Mouse (Mus musculus): ENCODE measurements around the gene Cebpa.

Cebpa gene

DNA sequence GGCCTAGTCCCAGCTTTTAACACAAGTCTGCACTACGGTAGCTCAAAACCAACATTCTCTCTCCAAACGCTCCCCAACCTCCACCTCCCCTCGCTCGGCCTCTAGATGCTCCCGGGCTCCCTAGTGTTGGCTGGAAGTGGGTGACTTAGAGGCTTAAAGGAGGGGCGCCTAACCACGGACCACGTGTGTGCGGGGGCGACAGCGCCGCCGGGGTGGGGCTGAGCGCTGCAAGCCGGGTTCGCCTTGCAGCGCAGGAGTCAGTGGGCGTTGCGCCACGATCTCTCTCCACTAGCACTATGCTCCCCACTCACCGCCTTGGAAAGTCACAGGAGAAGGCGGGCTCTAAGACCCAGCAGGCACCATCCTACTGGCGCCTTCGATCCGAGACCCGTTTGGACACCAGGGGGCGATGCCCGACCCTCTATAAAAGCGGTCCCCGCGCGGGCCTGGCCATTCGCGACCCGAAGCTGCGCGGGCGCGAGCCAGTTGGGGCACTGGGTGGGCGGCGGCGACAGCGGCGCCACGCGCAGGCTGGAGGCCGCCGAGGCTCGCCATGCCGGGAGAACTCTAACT is at the start of gene Cebpa:
TSS of gene Cebpa (plus strand) at position 453 of the 573 bp plus-strand sequence.
- DNase-seq (ENCODE audit: low spot score in 2 of 2), result peak; percentile 81 to 90

DNA sequence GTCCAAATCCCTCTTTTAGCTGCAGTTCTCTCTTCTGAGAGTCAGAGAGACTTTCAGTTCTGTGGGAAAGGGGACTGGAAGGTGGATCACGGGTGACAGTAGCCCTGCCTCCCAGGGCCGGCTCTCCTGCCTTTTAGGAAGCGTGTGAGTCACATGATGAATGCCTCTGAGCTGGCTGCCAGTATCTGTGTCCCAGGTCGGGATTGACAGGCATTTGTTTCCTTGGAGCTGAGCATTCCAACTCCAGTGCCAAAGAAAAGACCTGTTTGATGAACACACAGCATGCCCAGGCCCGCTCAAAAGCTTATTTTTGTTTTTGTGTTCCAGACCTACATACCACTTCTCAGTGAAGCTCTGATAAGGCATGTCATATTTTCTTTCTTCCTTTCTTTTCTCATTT is 42.4 kb upstream of the Cebpa start:
- DNase-seq (ENCODE audit: low spot score in 2 of 2), result no peak

DNA sequence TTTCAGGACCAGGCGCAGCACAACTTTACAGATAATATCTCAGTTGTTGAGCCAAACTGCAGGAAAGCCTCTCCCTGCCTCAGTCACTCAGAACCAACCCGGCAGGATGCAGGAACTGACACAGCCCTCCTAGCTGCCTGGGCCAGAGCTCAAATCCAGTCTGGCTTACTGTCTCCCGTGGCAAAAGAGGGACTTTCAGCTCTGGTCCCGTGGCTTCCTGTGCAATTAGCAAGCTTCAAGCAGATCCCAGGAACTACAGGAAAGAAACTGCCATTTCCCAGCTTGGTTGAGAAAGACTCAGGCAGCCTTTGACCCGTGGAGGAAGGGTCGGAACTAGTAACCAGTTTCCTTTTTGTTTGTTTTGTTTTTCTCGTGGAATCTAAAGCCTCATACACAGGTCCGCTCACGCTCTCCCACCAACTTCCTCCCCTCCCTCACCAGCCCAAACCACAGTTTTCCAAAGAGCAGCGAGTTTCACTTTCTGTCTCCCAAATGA is 38.2 kb upstream of the Cebpa start:
- DNase-seq (ENCODE audit: low spot score in 2 of 2), result no peak

DNA sequence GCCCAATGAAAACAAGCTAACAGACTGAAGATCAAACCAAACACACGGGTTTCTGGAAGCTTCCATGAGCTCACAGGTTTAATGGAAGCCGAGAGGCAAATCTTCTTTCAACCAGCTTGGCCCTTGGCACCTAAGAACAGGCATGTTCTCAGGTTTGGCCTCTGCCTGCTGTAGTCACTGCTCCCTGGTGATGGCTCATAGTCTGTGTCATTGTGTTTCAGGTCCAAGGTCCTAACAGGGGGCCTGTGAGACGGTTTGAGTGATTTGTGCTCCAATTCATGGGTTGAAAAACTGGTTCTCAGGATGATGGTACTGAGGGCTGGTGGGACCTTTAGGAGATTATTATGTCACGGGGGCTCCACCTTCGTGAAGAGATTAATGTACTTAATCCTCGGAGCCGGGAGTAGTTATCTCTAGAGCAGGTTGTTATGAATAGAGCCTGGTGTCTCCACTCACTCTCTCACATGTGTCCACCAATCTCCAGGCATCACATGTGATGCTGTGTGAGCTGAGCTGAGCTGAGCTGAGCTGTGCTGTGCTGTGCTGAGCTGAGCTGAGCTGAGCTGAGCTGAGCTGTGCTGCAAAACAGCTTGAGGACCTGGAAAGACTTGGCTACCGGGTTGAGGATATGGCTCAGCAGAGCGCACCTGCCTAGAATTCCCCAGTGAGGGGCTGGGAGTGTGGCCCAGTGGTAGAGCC is 37.5 kb upstream of the Cebpa start:
- no peak for DNase-seq (ENCODE audit: low spot score in 2 of 2)

DNA sequence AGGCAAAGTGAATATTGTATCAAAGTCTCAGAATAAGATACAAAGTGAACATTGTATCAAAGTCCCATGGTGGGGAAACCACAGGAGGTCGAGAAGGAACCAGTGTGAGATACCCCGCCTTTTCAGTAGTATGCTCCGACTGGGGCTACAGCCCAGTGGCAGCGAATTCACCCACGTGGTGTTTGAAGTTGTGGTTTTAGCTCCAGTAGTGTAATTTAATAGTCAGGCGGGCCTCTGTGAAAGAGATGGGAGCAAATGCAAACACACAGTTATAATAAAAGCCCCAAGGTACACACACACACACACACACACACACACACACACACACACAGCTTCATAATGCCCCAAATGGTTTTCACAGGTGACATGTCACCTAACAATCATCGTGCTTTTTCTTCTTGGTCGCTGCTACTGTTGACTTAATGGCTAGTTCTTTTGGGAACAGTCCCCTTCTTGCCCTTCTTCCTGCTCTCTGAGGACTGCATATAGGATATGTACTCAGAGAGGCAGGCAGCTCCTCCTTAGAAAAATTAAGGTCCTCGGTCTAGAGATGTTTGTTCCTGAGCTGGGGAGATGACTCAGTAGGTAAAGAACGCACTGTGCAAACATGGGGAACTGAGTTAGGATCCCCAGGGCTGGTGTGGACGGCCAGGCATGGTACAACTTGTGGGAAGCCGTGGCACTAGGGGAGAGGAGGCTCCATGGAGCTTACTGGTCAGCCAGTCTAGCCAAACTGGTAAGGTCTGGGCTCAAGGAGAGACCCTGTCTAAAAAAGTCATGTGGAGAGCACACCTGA is 34.3 kb upstream of the Cebpa start:
- no peak for DNase-seq (ENCODE audit: low spot score in 2 of 2)

DNA sequence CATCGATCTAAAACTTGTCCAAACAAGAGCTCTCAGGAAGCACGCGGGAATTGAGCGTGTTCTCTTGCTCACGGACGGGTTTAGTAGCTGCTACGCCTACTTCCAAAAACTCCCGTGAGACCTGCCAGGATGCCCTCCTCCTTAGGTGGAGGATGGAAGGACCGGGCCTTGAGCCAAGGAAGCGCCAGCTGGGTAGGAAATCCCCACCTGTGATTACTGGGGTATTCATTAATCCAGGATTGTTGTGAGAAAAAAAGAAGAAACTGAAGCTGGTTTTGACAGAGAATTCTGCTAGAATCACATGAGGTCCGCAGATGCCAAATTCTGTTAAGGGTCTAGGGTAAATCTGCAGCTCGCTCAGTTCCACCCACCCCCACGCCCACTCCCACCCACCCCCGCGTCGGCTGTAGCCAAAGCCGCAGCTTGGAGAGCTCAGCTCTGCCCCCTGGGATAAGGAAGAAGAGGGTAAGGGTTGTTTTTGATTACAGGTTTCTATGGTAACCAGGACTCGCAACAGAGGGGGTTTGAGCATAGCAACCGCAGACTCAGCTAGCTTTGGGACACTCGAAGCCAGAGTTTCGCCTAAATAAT is 32.7 kb upstream of the Cebpa start:
- DNase-seq (ENCODE audit: low spot score in 2 of 2), result no peak

DNA sequence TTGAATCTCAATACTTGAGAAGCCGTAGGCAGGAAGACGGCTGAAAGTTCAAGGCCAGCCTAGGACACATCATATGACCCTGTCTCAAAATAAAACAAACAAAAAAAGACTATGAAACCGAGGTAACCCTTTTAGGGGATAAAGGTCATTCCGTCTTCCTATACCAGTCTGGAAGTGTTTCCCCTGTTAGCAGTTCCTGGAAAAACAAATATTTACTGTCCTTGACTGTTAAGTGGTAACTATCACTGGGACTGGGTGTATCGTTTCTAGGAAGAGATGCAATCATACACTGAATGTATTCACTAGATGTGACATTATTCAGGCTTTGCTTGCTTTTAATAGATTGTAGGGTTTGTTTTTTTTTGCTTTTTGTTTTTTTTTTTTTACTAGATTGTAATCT is 28.5 kb upstream of the Cebpa start:
- no peak for DNase-seq (ENCODE audit: low spot score in 2 of 2)

DNA sequence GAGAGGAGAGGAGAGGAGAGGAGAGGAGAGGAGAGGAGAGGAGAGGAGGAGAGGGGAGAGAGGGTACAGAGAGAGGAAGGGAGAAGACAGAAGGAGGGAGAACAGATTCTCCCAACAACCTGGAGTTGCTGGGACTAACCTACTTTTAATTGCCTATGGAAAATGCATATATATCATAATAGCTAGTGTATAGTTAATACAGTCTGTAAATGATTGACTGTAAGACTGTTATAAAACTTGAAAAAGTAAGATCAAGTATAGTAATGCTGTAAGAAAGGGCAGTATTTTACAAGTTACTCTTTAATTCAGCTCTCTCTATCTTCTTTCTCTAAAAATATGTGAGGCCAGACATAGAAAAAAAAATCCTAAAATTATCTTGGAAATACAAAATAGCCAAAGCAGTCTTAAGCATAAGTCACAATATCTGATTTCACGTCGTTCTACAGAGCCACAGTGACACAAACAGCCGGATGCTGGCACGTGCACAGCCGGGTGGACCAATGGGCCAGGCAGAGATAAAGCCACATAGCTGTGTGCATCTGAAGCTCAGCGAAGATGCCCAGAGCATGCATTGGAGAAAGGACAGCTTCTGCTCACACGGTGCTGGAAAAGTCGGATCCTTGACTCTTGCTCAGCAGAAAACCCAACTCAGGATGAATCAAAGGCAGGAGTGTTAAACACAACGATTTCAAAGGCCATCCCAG is 24.0 kb upstream of the Cebpa start:
- no peak for DNase-seq (ENCODE audit: low spot score in 2 of 2)

DNA sequence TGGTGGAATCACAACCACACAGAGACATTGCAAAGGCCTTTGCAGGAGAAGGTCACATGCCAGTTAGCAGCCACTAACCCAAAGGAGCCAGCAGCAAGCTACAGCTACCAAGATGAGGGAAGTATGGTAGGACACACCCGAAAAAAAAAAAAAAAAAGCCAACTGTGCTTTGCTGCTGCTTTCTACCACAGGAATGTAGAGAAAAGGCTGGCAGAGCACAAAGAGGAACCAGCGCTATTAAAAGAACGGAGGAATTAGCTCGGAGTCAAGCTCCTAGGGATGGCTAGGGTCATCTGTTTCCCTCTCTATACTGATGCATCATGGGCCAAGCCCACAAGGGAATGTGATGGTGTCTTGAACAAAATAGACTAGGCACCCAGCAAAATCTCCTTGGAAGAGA is 20.3 kb upstream of the Cebpa start:
- DNase-seq (ENCODE audit: low spot score in 2 of 2), result no peak

DNA sequence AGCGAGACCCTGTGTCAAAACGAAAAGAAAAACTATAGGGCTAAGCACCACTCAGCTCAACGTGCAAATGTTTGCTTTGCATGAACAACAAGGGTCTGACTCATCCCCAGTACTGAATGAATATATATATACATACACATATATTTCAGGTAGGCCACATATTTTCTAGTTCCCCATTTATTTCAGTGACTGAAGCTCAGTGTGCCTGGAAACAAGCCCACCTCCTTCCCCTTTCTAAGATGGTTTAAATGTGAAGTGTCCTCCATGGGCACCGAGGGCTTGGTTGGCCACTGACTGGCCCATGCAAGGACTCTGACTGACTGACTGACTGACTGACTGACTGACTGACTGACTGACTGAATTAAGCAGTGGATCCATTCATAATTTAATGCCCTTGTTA is 19.6 kb upstream of the Cebpa start:
- no peak for DNase-seq (ENCODE audit: low spot score in 2 of 2)

DNA sequence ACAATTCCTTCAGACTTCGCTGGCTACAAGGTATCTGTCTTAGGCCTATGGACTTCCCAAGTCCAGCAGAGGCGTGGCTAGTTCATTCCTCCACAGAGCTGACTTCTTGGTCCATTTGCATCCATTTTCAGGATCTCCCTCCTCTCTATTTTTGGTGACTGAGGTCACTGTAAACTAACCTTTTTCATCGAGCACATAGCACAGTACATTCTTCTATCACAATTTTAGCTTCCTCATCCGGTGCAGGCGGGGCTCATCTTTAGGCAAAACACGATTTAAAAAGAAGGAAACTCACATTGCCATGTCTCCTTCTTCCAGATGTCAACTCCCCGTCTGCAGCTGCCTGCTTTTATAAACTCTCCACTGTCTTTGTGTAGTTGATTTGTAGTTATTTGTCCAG is 12.5 kb upstream of the Cebpa start:
- no peak for DNase-seq (ENCODE audit: low spot score in 2 of 2)

DNA sequence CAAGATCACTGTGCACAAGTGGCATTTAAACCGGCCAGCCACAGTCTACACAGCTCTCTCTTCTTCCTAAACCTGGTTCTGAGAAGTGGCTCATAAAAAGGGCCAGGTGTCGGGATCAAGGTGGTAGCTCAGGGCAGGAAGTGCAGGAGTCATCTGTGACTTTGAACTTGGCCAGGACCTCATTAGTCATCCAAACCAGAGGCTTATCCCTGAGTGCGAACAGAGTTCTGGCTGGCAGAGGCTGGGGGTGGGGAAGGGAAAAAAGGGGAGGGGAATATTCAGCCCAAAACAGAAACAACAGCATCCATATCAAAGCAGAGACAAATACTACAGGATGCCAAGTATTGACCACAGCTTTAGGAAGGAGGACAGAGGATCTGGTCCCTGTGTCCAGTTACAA is 11.5 kb upstream of the Cebpa start:
- DNase-seq (ENCODE audit: low spot score in 2 of 2), result no peak

DNA sequence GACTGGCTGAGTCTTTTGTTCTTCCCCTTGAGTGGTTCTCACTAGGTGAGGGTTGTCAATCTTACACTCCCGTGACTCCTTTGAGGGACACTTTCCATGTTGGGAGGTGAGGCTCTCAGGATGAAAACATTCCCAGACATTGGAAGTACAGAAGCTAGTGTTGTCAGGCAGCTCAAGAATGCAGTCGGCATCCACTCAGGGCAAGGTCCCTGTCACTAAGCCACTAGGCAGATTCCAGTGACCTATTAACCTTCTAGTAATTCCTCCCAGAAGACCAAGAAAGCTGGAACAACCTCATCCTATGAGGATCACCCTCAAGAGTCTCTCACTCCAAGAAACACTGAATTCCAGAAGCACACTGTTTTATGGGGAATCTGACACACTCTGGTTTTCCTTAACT is 11.0 kb upstream of the Cebpa start:
- no peak for DNase-seq (ENCODE audit: low spot score in 2 of 2)

DNA sequence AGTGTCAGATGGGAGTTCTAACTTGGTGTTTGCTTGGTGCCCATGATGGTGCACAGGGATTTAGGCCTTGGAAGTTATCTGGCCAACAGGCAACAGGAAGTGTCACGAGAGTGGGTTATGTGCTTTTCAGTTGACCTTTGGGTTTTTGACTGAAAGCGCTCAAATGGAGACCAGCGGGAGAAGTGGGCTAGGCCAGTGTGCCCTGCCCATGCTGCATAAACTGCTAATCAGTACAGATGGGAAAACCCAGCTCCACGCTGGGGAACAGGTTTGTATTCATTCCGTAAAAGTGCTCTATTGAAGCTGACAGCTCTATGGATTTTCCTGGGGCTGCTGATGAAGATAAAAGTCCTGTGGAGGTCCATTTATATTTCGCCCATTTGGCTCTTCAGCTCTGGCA is 10.4 kb upstream of the Cebpa start:
- DNase-seq (ENCODE audit: low spot score in 2 of 2), result no peak

DNA sequence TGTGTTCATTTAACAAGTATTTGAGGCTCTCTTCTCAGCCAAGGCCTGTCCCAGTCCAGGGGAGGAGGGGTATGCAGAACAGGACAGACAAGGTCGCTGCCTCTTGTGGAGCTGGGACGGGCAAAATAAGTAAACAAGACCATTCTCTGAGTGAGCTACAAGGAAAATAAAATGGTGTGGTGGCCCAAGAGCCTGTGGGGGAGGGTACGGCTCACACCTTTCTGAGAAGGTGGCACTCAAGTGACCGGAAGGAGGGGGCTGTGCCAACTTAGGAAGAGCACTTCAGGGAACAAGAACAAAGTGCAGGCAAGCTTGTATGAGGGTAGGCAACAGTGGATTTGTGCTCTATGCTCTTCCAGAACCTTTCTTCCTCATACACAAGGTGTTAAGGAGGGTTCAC is 6.0 kb upstream of the Cebpa start:
- no peak for DNase-seq (ENCODE audit: low spot score in 2 of 2)

DNA sequence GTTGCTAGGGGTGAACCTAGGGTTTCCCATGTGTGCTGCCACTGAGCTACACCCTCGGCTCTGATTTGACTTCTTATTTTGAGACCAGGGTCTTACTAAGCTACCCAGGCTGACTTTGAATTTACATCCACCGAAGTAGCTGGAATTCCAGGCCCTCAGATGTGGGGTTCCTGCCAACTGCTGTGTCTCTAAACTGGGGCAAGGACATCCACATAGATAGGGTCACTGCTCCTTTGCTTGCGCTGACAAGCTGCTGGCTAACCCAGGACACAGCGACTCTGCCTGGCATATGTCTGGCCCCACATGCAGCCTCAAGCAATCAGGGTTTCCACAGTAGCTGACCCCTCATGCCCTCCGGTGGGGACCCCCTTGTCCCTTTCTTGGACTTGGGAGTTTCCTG is 5.4 kb upstream of the Cebpa start:
- no peak for DNase-seq (ENCODE audit: low spot score in 2 of 2)

DNA sequence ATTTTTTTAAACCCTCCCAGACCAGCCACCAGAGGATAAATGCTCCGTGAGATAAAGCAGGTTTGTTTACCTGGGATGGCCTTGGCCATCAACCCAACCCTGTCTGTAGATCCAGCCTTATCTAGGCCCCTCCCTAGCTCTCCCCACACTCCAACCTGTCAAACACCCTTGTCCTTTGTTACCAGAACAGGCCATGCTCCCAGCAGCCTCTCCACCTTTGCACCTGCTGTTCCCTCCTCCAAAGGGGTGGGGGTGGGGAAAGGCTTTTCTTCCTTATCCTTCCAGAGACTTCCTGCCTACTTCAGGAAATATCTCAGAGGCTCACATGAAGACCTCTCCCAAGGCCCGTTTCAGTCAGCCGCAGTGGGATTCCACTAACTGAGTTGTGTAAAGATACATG is 2.6 kb upstream of the Cebpa start:
- DNase-seq (ENCODE audit: low spot score in 2 of 2), result no peak

DNA sequence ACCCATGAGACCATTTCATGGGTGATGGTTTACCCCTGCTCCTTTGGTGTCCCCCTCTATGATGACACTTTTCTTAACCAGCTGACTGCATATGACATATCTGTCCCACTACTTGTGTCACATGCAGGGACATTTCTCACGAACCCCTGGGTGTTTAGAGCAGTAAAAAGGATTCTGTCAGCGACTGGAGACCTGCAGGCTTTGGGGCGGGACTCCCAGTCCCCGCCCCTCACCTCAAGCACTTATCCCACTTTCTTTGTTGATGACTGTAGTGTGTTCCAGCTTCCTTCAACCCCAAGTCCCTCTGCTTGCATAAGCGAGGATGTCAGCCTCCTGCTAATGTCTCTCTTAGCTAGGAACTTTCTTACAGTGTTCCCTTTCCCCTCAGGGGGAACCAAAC is 2.0 kb upstream of the Cebpa start:
- DNase-seq (ENCODE audit: low spot score in 2 of 2), result no peak

DNA sequence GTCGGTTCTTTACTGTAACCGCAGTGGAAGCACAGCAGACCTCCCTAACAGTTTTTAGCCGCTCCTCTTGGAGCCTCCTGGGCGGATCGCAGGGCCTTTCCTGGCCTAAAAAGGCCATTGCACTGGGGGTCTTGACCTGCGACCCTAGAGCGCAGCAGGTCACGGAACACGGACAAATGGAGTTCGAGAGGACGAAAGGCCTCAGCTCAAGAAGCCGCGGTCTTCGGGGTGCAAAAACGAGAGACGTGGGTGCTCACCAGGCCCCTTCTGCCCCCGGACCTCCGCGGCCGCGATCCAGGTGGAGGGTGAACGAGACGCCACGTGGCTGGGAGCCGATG is 1.4 kb upstream of the Cebpa start:
- no peak for DNase-seq (ENCODE audit: low spot score in 2 of 2)

DNA sequence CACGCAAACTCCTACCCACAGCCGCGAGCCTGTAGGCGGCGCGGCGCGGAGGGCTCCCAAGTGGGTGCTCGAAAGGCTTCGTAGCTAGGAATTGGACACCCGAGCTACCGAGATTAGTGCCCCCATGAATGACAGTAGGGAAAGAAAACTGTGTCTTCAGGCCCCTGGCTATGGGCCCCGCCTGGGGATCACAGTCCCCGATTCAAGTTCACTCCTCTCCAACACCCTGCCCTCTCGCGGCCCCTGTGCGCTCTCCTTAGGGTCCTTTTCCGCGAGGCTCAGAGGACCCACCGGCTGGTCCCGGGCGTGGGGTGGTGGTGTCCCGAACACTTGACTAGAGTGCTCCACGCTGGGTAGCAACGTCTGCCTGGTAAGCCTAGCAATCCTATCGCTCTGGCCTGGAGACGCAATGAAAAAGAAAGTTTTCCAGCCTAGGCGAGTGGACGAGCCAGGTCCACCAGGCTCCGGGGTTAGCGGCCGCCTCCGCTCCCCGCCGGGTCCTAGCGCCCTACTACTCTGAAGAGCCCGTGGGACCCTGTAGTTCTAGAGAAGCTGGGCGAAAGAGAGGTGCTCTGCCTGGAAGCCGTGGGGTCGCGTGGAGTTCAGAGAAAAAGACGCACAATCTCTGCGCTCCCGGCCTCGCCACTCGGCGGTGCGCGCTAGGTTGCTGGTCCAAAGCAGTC is 853 bp upstream of the Cebpa start:
- peak in 1 of 2 experiments; percentile 30 for DNase-seq (ENCODE audit: low spot score in 2 of 2)

DNA sequence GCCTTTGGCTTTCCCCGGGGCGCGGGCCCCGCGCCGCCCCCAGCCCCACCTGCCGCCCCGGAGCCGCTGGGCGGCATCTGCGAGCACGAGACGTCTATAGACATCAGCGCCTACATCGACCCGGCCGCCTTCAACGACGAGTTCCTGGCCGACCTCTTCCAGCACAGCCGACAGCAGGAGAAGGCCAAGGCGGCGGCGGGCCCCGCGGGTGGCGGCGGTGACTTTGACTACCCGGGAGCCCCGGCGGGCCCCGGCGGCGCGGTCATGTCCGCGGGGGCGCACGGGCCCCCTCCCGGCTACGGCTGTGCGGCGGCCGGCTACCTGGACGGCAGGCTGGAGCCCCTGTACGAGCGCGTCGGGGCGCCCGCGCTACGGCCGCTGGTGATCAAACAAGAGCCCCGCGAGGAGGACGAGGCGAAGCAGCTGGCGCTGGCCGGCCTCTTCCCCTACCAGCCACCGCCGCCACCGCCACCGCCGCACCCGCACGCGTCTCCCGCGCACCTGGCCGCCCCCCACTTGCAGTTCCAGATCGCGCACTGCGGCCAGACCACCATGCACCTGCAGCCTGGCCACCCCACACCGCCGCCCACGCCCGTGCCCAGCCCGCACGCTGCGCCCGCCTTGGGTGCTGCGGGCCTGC is 533 bp downstream of the Cebpa start:
- DNase-seq (ENCODE audit: low spot score in 2 of 2), result peak in 1 of 2 experiments; percentile 76

Data from spleen, postnatal 4 days (tissue).